Mouse (Mus musculus): Measurements from ENCODE around the gene Pip5k1c.

- TF ChIP-seq CTCF (conservative IDR thresholded peaks at IDR 0.05; ENCODE audit: insufficient read depth, insufficient read length, low read depth, low read length) (no peak), POLR2A (IDR thresholded peaks at IDR 0.05; ENCODE audit: low read depth, low read length) (no peak)
Measured at GRCm38 (mm10) chr10:81305663-81306062, 12.9 kb downstream of the Pip5k1c start.
